Mouse (Mus musculus) urinary bladder, postnatal 14 days (tissue): ENCODE results near the gene Nck2.
A peak's percentile ranks its signal among the peaks of the same experiment; 100 is the strongest.

ENCODE experiments used
- DNase-seq: peaks from one replicate; pipeline ENCODE4 v3.0.0; 2021; ENCODE audit warnings: low spot score

Gene Nck2

DNA sequence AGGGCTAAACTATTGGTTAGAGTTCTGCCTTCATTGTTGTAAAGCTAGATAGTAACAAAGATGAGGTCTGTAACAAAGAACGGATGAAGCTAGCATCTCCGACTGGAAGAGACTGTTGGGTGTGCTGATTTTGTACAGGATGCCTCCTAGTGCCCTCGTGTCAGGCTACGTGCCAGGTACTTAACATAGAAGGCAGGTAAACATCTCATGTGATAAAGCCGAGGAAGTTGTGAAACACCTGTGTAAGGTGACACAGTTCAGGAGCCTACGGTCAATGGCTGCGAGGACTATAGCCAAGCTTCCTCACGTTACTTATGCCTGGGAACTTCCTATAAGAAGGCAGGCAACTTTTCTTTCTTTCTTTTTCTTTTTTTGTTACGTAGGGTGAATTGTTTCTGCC is at the start of gene Nck2:
Gene Nck2, plus strand, starts transcription at position 49 of the 400 bp plus-strand sequence.
- DNase-seq, result peak; percentile 37

DNA sequence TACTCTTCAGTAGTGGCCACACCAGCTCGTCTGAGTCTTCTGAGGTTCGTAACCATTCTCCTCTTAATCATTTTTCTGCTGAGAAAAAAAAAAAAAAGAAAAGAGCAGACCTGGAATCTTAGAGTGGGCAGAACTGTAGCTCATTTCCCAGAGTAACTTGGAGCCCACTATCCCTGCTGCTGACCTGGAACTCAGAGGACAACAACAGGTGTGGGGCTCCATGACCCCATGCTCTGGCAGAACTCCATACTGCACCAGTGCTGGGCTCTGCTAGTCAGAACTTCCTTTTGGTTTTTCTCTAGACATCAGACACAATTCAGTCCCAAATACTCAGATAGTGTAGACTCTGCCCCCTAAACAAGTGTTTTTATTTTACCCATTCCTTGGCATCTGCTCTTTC is 49.3 kb upstream of the Nck2 start:
- no peak for DNase-seq

DNA sequence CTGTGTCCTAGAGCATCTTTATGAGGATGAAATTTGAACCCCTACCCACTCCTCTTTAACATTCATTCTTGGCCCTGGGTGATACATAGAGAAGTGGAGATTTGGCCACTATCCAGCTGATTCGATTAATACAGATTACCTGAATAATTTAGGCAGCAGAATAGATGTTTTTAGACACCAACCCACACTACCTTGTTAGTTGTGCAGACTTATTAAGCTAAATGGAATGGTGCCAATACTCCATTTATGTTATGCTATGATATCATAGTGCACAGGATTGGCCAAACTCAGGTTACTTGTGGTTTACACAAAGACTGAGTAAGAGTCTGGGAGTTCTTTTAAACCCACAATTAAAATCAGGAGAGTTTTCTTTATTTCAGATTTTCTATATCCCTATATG is 48.6 kb upstream of the Nck2 start:
- DNase-seq, result no peak

DNA sequence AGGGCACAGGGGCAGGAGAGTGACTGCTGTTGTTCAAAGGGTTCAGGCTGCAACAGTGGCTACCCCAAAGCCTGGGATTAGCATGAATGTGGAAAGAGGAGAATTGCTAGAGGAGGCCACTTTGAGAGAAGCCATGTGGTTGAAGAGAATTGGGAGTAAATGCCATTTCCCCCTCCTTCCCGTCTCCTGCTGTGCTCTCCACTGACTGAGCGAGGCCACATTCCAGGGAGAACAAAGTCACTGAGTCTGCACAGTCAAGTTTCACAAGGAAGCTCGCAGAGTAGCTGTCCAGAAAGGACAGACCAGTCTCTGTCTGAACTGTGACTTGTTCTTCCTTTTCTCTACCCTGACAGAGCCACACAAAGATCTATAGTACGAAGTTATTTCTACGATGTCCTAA is 47.9 kb upstream of the Nck2 start:
- DNase-seq, result no peak

DNA sequence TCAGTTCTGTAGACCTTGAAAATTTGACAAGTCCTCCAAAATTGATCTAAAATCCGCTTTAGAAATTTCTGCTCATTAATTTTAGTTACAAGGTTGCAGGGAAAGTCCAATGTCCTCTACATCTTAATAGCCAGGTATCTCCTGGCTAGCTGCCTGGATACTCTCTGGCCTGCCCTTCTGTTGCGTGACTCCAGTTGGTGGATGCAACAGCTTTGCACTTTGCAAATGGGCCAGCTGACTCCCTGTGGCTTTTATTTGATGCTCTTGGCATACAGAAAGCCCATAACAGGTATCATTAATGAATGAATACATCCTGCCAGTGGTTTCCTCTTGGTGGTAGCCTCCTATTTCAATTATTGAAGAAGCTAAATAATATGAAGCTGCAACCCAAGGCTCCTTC is 47.3 kb upstream of the Nck2 start:
- DNase-seq, result no peak

DNA sequence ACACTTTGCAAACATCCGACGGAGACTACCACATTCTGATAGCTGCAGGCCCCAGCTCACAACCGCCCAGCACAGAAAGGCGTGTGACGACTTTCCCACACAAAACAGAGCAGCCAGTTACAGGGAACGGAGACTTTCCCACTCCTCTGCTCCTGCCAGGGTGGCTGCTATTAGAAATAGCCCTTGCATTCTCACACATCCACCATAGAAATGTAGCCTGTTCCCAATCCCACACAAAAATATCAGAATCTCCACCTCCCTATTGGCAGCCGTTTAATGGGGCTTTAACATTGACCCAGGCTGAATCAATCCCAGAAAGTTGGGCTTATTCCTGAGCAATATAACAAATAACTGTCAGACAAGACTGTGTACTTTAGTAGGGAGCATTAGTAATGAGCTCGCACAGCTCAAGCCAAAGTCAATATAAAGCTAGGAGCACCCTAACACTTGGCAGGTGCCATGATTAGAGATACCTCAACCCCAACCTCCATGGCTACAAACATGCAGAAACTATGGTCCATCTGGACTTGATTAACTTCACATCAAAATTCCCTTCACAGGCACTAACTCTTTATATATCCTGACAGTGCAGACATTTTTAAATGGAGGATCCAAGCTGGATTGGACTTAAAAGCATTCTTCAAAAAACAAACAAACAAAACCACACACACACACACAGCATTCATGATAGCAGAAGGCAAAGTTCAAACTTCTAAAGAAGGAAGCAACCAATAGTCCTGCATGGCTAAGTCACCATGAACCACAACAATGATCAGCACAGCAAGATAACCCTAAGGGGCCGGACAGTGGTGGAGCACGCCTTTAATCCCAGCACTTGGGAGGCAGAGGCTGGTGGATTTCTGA is 45.4 kb upstream of the Nck2 start:
- no peak for DNase-seq

DNA sequence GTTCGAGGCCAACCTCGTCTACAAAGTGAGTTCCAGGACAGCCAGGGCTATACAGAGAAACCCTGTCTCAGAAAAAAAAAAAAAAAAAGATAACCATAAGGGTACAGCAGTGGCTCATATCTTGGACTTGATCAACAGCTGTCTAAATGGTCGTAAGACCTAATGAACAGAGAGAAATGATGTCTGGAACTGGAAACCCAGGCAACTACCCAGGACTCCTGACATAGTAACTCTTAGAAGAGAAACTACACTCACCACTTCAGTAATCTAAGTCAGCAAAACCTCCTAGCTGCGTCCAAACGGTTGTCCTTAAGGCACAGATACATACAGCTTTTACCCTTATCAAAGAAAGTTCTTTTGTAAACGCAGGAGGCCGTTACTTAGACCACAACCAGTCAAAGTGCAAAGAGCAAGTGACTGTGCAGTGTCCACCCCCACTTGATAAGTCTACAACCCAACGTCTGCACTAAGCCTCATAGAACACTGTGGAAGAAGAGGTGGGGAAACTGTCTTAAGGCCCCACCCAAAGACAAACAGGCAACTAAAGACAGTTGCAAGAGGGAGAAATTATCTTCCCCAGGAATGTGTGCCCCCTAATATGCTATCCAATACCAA is 44.7 kb upstream of the Nck2 start:
- DNase-seq, result no peak

DNA sequence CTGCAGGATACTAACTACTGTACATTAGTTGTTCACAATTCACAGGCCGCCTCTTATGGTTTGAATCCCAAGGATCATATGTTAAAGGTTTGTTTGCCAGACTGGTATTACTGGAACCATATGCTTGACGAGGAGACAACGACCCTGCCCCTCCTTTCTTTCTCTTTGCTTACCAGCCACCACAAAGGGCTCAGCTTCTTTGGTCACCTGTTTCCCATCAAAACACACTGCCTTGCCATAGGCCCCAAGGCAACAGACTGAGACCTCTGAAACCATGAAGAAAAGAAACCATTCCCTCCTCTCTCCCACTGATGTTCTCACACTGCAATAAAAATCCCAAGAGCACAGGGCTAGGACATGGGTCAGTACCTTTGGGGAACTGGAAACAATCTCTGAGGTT is 43.7 kb upstream of the Nck2 start:
- no peak for DNase-seq

DNA sequence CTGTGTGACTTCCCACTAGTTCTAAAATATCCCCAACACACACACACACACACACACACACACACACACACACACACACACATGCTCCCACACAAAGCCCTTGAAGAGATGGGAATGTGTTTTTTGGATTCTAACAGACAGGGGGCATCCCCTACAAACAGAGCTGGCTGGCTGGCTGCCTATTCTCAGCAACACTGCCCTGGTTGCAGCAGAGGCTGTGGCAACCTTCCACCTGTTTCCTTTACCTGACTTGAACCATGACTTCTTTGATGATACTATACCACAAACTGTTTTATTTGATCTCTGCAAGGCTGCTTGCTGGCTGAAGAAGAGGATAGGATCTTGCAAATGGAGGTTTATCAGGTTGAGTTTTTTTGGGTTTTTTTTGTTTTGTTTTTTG is 41.0 kb upstream of the Nck2 start:
- DNase-seq, result no peak

DNA sequence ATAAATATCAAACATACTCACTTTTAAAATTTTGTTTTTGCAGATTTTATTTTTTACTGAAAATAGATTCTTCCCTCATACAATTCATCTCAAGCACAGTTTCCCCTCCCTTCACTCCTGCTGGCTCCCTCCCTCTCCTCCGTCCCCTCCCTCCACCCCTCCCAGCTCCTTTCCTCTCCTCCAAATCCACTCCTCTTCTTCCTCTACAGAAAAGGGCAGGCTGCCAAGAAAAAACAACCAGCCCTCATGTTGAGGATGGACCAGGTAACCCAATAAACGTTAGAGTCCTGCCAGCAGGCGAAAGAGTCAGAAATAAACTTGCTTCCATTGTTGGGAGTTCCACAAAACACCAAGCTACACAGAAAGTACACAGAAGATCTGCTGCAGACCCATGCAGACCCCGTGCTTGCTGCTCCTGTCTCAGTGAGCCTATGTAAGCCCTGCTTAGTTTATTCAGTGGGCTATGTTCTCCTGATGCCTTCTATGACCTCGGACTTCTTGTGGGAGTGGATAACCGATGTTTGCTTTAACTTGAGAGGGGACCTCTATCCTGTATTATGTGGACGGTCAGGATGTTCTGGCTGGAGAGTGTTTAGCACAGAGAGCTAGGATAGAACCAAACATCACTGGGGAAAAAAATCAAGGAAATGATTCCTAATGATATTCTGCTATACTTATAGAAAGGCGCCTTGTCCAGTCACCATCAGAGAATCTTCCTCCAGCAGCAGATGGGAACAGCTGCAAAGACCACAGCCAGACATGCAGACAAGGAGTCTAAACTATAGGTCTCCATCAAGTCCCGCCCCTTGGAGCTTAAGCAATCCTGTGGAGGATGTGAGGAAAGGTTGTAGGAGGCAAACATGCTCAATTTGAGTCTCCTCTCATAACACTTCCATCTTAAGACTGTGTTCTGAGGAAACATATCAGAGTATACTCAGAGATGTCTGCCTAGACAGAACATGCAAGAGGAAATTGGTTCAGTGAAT is 39.4 kb upstream of the Nck2 start:
- no peak for DNase-seq

DNA sequence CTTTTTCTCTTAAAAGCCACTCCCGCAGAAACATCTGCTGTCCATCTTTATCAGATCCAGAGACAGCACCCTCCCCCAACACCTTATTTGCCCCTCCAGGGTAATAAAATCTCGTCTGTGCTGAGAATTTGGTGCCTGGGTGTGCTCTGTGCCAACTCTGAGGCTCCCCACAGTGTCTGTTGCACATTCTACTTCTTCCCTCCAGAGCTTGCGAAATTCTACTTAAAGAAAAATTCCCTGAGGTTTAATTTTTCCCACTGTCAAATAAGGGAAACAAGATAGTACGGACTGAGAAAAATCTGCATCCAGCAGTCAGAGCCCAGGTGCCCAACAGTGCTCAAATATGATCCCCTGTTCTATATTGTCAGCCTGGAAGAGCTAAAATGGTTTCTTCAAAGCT is 35.4 kb upstream of the Nck2 start:
- no peak for DNase-seq

DNA sequence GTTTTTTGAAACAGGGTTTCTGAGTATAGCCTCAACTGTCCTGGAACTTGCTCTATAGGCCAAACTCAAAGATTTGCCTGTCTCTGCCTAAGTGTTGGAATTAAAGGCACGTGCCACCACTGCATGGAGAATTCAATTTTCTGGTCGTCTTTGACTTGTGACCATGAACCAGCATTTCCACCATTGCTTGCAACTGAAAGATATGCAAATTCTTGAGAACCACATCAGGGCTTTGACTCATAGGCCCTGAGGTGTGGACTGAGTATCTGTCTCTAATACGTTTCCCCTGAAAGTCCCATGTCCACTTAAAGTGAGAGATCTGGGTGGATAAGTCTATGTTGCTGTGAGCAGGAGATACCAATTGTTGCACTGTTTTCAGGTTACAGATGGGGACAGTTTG is 31.6 kb upstream of the Nck2 start:
- DNase-seq, result no peak

DNA sequence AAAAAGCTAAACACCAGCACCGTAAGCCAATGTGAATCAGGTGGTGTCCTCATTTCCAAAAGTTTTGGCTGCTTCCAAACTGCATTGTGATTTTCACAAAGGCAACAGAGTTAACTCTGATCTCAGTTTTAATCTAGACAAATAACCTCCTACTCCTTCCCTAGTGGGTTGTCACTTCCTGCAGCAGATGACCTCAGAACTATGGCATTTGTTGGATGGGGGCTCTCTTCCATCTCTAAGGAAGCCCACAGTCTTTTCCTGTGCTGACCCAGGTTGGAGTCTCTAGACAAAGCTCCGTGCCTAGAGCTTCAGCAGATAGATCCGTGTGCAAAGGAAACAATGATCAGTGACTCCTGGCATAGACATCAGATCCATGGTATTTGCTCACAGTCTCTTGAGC is 31.1 kb upstream of the Nck2 start:
- DNase-seq, result no peak

DNA sequence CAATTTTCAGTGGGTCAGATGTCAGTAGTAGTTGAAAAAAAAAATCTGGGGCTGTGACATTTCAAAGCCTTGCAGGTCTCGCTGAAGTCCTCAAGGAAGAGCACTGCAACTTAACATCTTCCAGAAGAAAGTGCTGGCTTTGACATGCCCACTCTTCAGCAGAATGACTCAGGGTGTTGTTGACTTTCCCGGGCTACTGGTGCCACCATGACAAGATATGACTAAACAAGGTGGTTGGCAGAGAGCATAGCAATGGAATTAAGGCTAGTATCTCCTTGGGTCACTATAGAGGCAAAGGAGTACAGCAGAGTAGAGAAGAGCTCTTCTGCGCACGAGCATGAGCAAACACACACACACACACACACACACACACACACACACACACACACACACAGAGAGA is 30.6 kb upstream of the Nck2 start:
- no peak for DNase-seq

DNA sequence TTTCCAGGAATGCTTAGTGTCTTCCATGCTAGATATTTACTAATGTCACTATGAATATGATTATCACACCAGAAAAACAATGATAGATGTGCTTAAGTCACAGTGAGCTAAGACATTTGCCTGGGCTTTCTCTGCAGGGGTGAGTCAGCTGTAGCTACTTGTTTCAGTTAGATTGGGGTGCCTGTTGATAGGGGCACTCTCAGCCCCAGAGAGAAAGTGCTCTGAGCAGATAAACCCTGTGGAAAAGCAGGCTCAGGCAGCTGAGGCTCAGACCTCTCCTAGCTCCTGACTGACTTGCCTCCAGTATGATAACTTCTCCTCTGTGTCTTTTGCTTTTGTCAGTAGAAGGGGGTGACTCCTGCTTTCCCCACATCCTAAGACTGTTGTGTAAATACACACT is 30.2 kb upstream of the Nck2 start:
- DNase-seq, result no peak

DNA sequence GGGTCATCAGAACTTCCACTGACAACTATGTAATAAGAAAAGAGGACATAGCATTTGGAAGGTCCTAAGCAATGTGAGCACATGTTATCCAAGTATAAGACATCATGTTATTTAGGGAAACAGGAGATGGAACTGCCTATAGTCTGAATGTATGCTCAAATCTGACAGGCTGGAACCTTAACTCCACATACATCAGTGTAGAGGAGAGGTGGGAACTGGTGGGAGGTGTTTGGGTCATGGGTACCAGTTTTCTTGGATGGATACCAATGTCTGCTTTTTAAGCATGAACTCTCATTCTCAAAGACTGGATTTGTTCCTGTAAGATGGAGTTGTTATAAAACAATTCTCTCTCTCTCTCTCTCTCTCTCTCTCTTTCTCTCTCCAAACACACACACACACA is 29.4 kb upstream of the Nck2 start:
- DNase-seq, result no peak

DNA sequence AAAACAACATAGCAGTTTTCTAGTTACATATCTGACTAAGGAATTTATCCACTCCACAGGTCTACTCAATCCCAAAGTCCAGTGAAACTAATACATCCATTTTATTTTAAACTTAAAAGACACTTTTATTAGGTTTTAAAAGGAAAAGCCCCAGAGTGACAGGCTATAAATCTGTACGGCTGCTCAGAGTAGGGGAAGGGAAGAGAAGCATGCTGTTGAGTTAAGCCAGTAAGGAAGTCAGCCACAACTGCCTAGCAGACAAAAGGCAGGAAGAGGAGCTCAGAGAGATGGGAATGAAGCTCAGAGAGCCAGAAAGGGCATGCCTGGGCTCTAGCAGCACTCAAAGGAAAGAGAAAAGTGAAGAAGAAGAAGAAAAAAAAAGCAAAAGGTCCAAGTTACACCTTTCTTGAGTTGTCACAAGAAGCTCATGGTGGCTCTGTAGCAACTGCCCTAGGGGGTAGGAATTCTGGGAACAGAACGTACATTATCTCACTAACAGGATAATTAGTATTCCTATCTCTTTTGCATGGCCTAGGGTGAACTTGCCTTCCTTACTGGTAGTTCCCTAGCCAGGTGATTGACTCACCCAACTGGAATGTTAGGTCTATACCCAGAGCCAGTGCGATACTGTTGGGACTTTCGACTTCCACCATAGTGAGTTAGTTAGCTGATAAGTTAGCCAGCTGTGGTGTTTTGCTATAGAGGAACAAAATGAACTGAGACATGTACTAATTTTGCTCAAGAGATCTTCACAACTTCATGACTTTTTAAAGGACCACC is 21.2 kb upstream of the Nck2 start:
- no peak for DNase-seq

DNA sequence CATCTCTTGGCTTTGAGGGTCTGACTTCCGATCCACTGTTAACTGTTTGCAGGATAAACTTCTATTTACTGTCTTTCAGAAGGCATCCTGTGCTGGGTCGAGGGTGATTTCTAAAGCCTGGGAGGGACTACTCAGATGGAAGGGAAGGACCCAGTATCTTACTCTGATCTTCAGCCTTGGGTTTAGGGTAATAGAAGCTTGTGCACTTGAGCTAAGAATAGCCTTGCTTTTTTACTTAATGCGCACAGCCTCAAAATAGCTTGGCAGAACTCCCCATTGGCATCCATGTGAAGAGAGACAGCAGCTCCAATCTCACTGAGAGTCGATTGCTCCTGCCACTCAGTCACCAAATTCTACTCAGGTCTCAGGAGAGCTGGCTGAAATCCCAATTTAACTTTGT is 17.9 kb upstream of the Nck2 start:
- DNase-seq, result no peak

DNA sequence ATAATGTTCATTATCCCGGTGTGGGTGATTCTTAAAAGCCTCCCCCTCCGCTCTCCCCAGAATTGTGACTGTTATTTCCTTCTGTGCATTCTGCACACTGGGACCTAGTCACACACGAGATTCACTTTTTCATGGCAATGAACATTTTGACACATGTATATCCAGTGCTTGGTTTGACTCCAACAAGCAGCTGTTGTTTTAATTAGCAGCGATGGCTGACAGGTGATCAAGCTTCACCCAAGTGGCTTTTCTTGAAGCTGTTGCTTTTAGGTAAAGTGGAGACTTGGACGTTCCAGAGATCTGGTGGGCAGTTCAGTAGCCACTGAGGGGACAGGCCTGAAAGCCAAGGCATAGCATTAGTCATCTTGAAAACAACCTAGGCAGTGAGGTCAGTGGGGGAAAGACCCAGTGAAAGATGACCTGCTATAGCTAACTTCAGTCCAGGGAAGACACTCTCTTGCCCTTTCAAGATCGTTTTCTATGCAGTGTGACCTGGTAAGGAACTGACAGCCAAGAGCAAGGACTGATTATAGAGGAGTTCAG is 17.3 kb upstream of the Nck2 start:
- no peak for DNase-seq

DNA sequence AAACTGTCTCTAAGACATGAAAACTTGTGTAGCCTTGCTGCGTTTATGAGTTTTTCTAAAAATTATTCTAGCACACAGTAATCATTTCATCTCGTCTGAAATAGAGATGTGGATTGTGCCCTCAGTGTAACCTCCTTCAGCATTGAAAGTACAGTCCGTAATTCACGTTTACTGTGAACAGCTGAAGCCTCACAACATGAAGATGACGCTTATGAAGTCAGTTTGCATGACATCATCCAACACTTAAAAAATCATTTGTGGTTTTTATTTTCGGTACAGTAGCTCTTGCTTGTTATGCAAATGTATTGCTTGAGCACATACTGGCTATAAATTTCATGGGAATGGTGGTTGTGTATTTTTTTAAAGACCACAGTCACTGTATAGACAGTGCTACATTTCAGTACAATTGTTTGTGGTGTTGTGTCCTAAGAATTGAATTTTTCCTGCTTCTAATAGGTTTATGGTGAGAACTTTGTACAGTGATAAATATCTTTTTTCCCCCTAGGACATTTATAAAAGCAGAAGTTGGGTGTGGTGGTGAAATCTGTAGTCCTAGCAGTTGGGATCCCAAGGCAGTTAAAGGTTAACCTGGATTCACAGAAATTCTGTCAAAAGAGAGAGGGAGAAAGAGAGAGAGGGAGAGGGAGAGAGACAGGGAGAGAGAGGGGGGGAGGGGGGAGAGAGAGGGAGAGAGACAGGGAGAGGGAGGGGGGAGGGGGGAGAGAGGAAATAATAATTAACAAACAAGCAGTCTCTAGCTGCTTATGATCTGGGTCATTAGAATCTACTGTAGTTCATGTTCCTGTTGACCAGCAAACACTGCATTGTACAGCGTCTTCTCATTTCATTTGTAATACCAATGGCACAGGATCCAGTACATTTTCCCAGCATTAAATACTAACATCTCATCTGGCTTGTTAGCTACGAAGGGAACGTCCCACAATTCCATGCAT is 14.2 kb upstream of the Nck2 start:
- no peak for DNase-seq
